Mouse (Mus musculus): ENCODE measurements around the gene Tex14.
"Not testable (repeated sequence)": the region's sequence is repeated elsewhere in the genome, so short reads cannot be mapped to it uniquely, and the experiment has no call there.

- TF ChIP-seq CTCF (IDR thresholded peaks at IDR 0.05; ENCODE audit: borderline replicate concordance, extremely low read depth, insufficient read depth, insufficient read length); POLR2A (IDR thresholded peaks at IDR 0.05; ENCODE audit: borderline replicate concordance, extremely low read depth, insufficient read depth, insufficient read length, poor library complexity, severe bottlenecking): not testable (repeated sequence)
These were observed 66.2 kb downstream of the Tex14 start for GRCm38 (mm10) chr11:87470807-87471698.
